Mouse (Mus musculus) midbrain, embryonic 10.5 days (tissue): ENCODE data around the gene Hes6. TPM values are rescaled to one million over a fixed set of nuclear protein-coding genes. Genes with fewer than 3 reads are reported as not detected.

Experiments
- DNase-seq: peaks from one replicate; pipeline ENCODE4 v3.0.0-alpha.2; 2017; ENCODE audit warnings: low spot score
- H3K27ac ChIP-seq: fragments of 300-500 bp; sonication (generic); replicated peaks from 2 replicates; pipeline ENCODE4 v1.5.1; 2016; ENCODE audit warnings: mild to moderate bottlenecking
- H3K27me3 ChIP-seq: fragments of 300-500 bp; sonication (generic); 2 replicates; pipeline ENCODE4 v1.6.1; 2016; ENCODE audit warnings: low read depth, mild to moderate bottlenecking; ENCODE audit not compliant: poor library complexity, severe bottlenecking
- H3K36me3 ChIP-seq: fragments of 300-500 bp; sonication (generic); 2 replicates; pipeline ENCODE4 v1.6.1; 2016; ENCODE audit warnings: mild to moderate bottlenecking, moderate library complexity
- H3K4me1 ChIP-seq: fragments of 300-500 bp; sonication (generic); 2 replicates; pipeline ENCODE4 v1.6.1; 2016
- H3K4me3 ChIP-seq: fragments of 300-500 bp; sonication (generic); 2 replicates; pipeline ENCODE4 v1.5.1; 2016; ENCODE audit warnings: mild to moderate bottlenecking, moderate library complexity
- H3K9me3 ChIP-seq: fragments of 300-500 bp; sonication (generic); replicated peaks from 2 replicates; pipeline ENCODE4 v1.6.1; 2016; ENCODE audit warnings: mild to moderate bottlenecking
- WGBS: fragments of 180-500 bp; shearing (Covaris S2); methylation state at CpG from one replicate; pipeline ENCODE4 v1.1.7; 2016; 5-methylcytosine and 5-hydroxymethylcytosine counted together
- polyA plus RNA-seq: library from polyadenylated mRNA; unstranded; fragments of >200 nt; fragmentation: Nextera tagmentation; extraction: Ambion mirVana; gene quantifications from 2 replicates; pipeline ENCODE4 v1.2.1, GENCODE M21; 2016

The Hes6 gene
- polyA plus RNA-seq, 1 experiment from 2014 or later, result 213 TPM

- Histone ChIP-seq H3K27ac (peak overlapping the region; percentile 98), H3K4me3 (peak overlapping the region; percentile 84), H3K27me3 (peaks cover 25% of the 10 kb centered on the region; the same call in 1 of the 2 replicates), H3K4me1 (peaks cover 67% of the 10 kb centered on the region), H3K9me3 (no peaks in the 10 kb centered on the region), H3K36me3 (peaks cover 12% of the 10 kb centered on the region)
- WGBS, result 0% methylated on average over 14 of the region's 14 CpGs
- no peak for DNase-seq
Observed at GRCm38 (mm10) chr1:91413536-91413897, 321 bp downstream of the Hes6 start.

DNA sequence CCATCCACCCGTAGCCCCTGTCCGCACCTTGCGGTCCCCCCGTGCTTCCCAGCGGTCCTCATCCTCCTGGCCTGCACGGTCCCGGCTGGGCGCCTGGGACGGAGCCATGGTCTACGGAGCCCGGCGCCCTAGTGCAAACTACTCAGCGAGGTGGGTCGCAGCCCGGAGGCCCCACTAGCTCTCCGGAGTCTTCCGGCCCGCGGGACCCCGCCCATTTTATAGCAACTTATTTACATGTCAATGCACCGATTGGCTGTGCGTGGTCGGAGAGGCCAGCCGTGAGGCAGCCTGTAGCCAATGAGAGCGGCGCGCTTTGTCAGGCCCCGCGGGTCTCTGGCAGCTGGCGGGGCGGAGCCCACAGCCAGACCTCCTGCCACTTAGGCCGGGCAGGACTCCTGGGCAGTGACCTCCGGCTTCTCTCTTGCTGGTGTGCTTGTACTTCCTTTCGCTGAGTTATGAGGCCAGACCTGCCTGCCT, 770 bp downstream of the Hes6 start:
- peak; percentile 98 for DNase-seq
- no peaks in the 10 kb centered on the region for H3K9me3 ChIP-seq
- H3K4me1 ChIP-seq, result peaks cover 67% of the 10 kb centered on the region
- peak overlapping the region; percentile 98 for H3K27ac ChIP-seq
- H3K27me3 ChIP-seq, result peaks cover 25% of the 10 kb centered on the region; the same call in 1 of the 2 replicates
- H3K4me3 ChIP-seq, result peak overlapping the region; percentile 84
- WGBS, result under 1% methylated on average over 34 of the region's 34 CpGs
- H3K36me3 ChIP-seq, result peaks cover 12% of the 10 kb centered on the region

- peaks cover 25% of the 10 kb centered on the region; the same call in 1 of the 2 replicates for H3K27me3 ChIP-seq
- peak overlapping the region; percentile 98 for H3K27ac ChIP-seq
- peaks cover 67% of the 10 kb centered on the region for H3K4me1 ChIP-seq
- H3K36me3 ChIP-seq, result peaks cover 8% of the 10 kb centered on the region
- 5% methylated on average over 54 of the region's 65 CpGs for WGBS
- DNase-seq, result no peak
- H3K4me3 ChIP-seq, result peak overlapping the region; percentile 84
- no peaks in the 10 kb centered on the region for H3K9me3 ChIP-seq
Observed at GRCm38 (mm10) chr1:91412286-91413029, 1.4 kb downstream of the Hes6 start.

DNA sequence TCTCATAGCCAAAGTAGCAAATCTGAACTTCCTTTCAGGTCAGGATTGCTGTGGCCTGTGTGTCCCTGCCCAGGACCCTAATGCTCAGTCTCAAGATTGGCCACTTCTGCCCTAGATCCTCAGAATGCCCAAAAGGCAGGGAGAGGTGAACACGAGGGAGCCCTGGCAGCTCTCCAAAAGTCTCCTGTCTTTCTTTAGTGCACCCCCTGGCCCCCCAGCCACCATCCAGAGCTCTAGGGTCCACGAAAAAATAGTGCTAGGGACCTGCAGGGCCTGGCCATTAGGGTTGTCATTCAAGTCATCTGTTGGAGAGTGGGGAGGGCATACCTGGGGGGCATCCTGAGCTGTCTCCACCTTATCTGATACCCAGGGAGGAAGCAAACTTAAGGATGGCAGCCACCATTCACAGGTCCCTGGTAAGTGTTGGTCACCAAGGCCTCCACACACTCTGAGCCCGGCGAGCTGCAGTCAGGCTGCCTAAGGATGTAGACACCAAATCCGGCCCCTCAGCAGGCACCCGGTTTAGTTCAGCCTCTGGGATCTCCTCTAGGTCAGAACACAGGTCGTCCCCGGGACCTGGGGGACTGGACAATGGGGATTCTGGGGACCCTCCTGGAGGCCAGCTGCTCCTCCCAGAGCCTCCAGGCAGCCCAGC, 2.1 kb downstream of the Hes6 start:
- Histone ChIP-seq H3K4me1 (peaks cover 64% of the 10 kb centered on the region), H3K4me3 (peak overlapping the region; percentile 84), H3K36me3 (peaks cover 8% of the 10 kb centered on the region), H3K9me3 (no peaks in the 10 kb centered on the region), H3K27ac (peak overlapping the region; percentile 98), H3K27me3 (peaks cover 25% of the 10 kb centered on the region; the same call in 1 of the 2 replicates)
- 54% methylated on average over 8 of the region's 8 CpGs for WGBS
- DNase-seq, result no peak

DNA sequence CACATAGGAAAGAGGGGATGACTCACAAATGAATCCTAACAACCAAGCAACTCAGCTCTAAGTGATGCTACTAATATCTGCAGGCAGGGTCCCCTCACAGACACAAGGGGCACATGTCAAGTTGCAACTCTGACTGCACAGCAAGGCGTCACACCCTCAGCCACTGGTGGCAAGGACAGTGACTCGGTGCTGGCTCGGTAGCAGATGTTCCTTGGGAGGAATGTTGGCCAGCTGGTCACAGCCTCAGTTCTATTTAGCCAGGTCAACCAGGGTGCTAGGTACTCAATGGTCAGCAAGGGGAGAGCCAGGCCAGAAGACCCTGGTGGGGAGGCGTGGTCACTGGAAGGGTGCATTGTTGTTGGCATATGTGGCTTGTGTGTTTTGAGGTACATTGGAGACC, 6.0 kb downstream of the Hes6 start:
- Histone ChIP-seq H3K9me3 (no peaks in the 10 kb centered on the region), H3K4me1 (peaks cover 26% of the 10 kb centered on the region), H3K36me3 (peaks cover 8% of the 10 kb centered on the region), H3K4me3 (no peak overlapping the region), H3K27me3 (peaks cover 25% of the 10 kb centered on the region), H3K27ac (no peak overlapping the region)
- 81% methylated on average over 4 of the region's 4 CpGs for WGBS
- DNase-seq, result no peak

DNA sequence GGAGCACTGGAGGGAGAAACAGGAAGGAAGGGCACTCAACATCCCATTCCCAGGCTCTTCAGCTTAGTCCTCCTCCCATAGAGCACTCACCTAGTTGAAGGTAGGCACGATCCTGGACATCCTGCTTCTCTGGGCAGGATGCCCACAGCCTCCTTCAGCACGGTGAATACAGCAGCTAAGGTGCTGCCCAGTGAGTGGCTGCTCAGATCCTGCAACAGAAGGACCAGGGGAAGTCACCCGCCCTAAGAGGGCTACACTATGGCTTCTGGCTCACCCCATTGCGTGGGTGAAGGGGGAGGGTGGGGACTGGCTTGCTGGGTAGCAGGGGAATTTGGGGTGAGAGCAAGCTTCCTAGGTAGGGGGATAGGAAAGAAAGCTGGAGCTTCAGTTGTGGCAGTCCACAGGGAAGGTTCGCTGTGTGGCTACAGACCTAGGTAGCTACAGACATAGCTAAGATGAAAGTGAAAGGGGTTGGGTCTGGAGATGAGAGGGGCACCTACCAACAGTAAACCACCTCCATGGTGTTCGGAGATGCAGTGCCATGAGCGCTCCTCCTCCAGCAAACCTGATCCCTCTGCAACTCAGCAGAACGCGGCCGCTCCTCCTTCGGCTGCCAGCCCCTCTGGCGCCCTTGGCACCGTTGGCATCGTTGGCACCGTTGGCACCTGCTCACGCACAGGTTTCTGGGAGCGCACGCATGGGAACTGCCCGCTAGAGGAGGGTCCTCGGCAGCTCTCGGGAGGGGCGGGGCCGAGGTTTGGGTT, 8.2 kb downstream of the Hes6 start:
- Histone ChIP-seq H3K27me3 (peaks cover 10% of the 10 kb centered on the region), H3K4me1 (peaks cover 4% of the 10 kb centered on the region), H3K27ac (no peak overlapping the region), H3K9me3 (no peaks in the 10 kb centered on the region), H3K36me3 (no peaks in the 10 kb centered on the region), H3K4me3 (no peak overlapping the region)
- WGBS, result 68% methylated on average over 23 of the region's 23 CpGs
- DNase-seq, result no peak

DNA sequence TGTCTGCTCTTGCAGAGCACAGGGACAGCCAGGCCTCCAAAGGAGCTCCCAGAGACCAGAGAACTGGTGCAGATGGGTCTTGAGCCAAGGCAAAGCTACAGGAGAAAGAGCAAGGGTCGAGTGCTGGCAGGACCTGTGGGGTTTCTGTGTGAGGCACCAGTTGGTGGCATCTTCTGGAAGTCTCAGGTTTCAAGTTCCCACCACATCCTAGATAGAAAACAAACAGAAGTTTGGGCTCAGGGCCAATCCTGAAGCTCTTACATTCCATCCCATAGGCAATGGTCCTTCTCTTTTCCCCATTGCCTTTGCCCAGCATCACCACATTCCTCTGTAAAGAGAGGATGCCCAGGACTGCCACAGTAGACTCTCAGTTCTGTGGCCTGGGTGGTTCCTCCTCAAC, 8.9 kb downstream of the Hes6 start:
- 40% methylated on average over 1 of the region's 1 CpGs for WGBS
- H3K4me1 ChIP-seq, result no peaks in the 10 kb centered on the region
- no peaks in the 10 kb centered on the region for H3K36me3 ChIP-seq

DNA sequence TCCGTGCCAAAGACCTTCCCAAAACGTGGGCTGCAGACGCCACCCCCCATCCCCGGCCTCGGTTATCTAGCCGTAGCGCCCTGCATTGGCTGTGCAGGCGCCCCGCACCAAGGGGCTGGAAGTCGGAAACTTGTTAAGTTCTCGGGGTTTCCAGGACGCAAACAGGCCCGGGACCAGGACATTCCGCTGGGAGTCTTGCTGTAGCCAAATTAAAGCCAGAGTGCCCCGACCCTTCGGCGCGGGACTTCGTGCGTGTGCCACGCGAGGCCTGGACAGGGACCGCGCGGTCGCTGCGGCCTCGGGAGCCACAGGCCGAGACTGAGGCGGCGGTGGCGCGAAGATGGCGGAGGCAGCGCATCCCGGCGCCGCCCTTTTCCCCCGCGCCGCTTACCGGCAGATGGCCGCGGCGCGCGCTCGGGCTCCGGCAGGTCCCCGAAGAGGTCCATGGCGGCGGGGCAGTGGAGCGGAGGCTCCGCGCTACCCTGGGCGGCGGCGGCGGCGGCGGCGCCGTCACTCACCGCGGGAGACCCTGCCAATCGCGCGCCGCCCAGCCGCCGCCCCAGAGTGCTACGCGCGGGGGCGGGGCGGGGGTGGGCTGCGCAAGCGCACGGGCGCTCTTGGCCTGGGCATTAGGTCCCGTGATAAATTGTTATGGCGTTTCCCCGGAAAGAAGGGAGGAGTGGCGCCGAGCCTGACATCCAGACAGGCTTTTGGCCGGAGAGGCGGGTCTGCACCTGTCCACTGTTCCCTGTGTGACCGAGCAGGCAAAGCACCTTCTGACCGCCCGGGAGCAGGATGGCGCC, 15.4 kb downstream of the Hes6 start, which contains the start of gene Ilkap:
Gene Ilkap (minus strand): TSS at position 556 of the 803 bp plus-strand sequence.
- DNase-seq, result peak; percentile 87
- peak within 1 kb of the TSS; percentile 77 for H3K4me3 ChIP-seq
- H3K27ac ChIP-seq, result peak within 1 kb of the TSS; percentile 97
- H3K4me1 ChIP-seq, result peaks cover 30% of the 10 kb centered on the region
- H3K9me3 ChIP-seq, result no peaks in the 10 kb centered on the region
- WGBS, result under 1% methylated on average over 88 of the region's 91 CpGs
- no peaks in the 10 kb centered on the region; the same call in 1 of the 2 replicates for H3K27me3 ChIP-seq
- peaks cover 36% of the 10 kb centered on the region for H3K36me3 ChIP-seq

More for the DNA sequence above, 8.9 kb downstream of the Hes6 start:
- Histone ChIP-seq H3K27ac (no peak overlapping the region), H3K9me3 (no peaks in the 10 kb centered on the region), H3K27me3 (peaks cover 9% of the 10 kb centered on the region), H3K4me3 (no peak overlapping the region)
- no peak for DNase-seq

DNA sequence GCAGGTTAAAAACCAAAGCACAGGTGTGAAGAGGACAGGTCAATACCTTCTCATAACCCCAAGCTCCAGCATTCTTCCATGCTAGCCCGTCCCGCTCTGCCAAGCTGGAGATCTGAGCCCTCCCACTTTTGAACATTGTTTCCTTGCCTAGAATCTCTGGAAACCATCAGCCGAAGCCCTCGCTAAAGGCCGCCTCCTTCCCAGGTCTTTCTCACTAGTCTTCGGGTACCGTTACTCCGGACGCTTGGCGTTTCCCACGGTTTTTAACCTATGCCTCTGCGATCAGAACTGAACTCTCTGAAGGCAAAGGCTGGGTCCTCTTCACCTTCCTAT, 15.9 kb downstream of the Hes6 start:
- DNase-seq, result no peak

GRCm38 (mm10) chr1:91390369-91390768, 23.5 kb downstream of the Hes6 start:
- no peak for DNase-seq
- H3K4me1 ChIP-seq, result no peaks in the 10 kb centered on the region; the same call in 1 of the 2 replicates
- no peak overlapping the region for H3K27ac ChIP-seq
- peaks cover 99% of the 10 kb centered on the region for H3K36me3 ChIP-seq
- H3K9me3 ChIP-seq, result no peaks in the 10 kb centered on the region
- H3K4me3 ChIP-seq, result no peak overlapping the region
- 95% methylated on average over 5 of the region's 5 CpGs for WGBS
- no peaks in the 10 kb centered on the region for H3K27me3 ChIP-seq

More for the DNA sequence above, 15.9 kb downstream of the Hes6 start:
- peak overlapping the region; percentile 77 for H3K4me3 ChIP-seq
- H3K27ac ChIP-seq, result peak overlapping the region; percentile 97
- no peaks in the 10 kb centered on the region; the same call in 1 of the 2 replicates for H3K27me3 ChIP-seq
- no peaks in the 10 kb centered on the region for H3K9me3 ChIP-seq
- H3K4me1 ChIP-seq, result peaks cover 30% of the 10 kb centered on the region
- H3K36me3 ChIP-seq, result peaks cover 41% of the 10 kb centered on the region
- WGBS, result 3% methylated on average over 12 of the region's 12 CpGs

- no peaks in the 10 kb centered on the region for H3K4me1 ChIP-seq
- DNase-seq, result no peak
- H3K27me3 ChIP-seq, result no peaks in the 10 kb centered on the region
- H3K27ac ChIP-seq, result no peak overlapping the region
- no peaks in the 10 kb centered on the region for H3K9me3 ChIP-seq
- H3K36me3 ChIP-seq, result peaks cover 97% of the 10 kb centered on the region
- no peak overlapping the region for H3K4me3 ChIP-seq
- WGBS, result 95% methylated on average over 4 of the region's 4 CpGs
Observed at GRCm38 (mm10) chr1:91381091-91381471, 32.8 kb downstream of the Hes6 start.
